Mouse (Mus musculus) Muller cell, postnatal 12 days (primary cell): ENCODE results near the gene Rcvrn.

ENCODE experiments used
- DNase-seq: peaks from one replicate; pipeline ENCODE4 v3.0.0-alpha.2; 2015; ENCODE audit errors: inconsistent ontology term

Rcvrn gene

DNA sequence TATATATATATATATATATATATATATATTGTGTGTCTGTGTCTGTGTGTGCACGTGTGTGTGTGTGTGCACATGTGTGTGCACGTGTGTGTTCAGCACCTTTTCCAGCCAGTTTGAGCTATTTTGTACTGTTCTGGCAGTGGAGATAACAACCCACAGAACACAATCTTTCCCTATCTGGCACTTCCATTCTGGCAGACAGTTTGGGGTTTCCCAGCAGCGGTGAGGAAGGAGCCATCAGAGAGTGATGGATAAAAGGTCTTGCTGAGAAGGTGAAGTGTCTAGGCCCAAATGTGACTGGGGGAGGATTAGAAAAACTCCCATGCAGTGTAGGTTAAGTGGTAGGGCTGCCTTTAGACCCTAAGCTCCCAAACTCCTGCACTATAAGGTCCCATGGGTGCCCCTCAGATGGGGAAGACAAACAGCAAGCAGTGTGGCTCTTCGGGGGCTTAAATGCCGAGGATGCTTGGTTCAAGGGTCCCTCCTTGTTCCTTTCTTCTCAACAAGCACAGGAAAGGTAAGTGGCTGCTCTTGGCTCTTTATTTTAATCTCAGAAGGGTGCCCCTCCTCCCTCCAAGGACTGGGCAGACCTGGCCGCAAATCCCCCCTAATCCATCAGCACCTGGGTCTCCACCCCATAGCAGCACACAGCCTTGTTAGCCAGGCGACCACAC lies at the start of gene Rcvrn:
TSS of gene Rcvrn (plus strand) at position 624 of the 674 bp plus-strand sequence.
- no peak for DNase-seq

GRCm38 (mm10) chr11:67647745-67648144 lies 47.4 kb upstream of the Rcvrn start:
- peak; percentile 71 for DNase-seq

GRCm38 (mm10) chr11:67648651-67649407 lies 46.3 kb upstream of the Rcvrn start:
- no peak for DNase-seq

GRCm38 (mm10) chr11:67649971-67650707 lies 45.0 kb upstream of the Rcvrn start:
- DNase-seq: no peak

- no peak for DNase-seq
These were observed 43.4 kb upstream of the Rcvrn start for GRCm38 (mm10) chr11:67651731-67652130.

GRCm38 (mm10) chr11:67652194-67652892 lies 42.8 kb upstream of the Rcvrn start:
- peak; percentile 40 for DNase-seq

GRCm38 (mm10) chr11:67652893-67653255 lies 42.3 kb upstream of the Rcvrn start:
- DNase-seq: no peak

- DNase-seq: no peak
These were observed 41.5 kb upstream of the Rcvrn start for GRCm38 (mm10) chr11:67653521-67654090.

GRCm38 (mm10) chr11:67654514-67654913 lies 40.6 kb upstream of the Rcvrn start:
- DNase-seq: no peak

GRCm38 (mm10) chr11:67655236-67655959 lies 39.7 kb upstream of the Rcvrn start:
- DNase-seq: peak; percentile 36

DNA sequence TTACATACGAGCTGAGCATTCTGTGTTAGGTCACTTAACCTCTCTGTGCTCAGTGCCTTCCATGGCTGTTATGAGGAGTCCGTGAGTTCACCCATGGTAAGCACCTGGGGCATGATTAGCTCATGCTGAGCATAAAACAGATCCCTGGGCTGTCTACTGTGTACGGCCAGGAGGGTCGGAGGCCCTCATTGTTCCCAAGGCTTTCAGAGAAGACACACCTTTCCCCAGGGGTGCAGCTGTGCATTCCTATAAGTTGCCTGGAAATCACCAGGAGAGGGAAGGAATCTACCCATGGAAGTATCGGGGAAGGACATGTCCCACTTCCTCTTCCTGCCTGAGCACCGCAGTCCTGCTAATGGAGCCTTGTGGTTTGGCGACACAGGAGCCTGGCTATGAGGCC lies 38.8 kb upstream of the Rcvrn start:
- DNase-seq: no peak

DNA sequence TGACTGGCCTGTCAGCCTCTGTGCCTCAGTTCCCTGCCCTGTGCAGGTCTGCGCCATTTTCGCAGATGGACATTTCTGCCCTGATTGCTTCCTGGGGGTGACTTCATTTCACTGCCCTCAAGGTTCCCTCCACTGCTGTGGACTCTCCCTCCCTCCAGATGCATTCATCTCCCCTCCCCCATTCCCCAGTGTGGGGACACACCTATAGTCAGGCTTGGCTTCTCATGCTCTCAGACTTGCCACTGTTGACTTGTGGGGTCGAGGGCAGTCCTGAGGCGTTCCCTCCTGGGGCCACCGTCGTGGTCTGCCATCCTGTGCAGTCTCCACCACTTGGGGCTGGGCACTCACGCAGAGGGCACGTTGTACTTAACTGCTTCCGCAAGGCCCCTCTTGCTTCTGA lies 38.3 kb upstream of the Rcvrn start:
- no peak for DNase-seq

- DNase-seq: no peak
These were observed 37.3 kb upstream of the Rcvrn start for GRCm38 (mm10) chr11:67657685-67658382.

GRCm38 (mm10) chr11:67661465-67661864 lies 33.7 kb upstream of the Rcvrn start:
- no peak for DNase-seq

DNA sequence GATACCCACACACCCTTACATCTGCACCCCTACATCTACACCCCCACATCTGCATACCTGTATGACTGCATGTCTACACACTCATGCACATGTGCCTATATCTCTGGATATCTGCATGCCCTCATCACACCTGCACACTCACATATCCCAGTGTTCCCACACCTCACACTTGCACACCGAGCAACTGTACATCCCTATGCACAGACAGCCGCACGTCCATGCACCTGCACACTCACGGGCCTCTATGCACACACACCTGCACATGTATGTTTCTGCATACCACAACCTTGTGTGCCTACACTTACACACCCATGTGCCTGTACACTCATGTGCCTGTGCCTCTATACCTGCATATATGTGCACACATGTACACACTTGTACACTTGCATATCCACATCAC lies 31.7 kb upstream of the Rcvrn start:
- DNase-seq: no peak

DNA sequence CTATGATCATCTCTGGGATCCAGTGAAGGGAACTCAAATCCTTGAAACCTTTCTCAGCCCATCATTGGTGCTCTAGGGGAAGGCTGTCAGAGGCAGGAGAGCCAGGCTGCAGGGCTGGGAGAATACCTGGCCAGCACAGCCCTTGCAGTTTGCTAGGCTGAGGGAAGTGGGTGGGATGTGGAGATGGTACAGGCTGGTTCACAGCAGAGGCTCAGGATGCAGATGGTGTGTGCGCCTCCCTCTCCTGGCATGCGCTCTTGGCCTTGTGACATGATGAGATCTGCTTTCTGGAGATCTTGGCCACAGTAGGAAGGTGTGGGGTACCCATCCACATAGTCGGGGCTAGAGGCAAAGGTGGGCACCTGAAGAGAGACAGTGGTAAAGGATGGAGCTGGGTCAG lies 30.9 kb upstream of the Rcvrn start:
- no peak for DNase-seq

DNA sequence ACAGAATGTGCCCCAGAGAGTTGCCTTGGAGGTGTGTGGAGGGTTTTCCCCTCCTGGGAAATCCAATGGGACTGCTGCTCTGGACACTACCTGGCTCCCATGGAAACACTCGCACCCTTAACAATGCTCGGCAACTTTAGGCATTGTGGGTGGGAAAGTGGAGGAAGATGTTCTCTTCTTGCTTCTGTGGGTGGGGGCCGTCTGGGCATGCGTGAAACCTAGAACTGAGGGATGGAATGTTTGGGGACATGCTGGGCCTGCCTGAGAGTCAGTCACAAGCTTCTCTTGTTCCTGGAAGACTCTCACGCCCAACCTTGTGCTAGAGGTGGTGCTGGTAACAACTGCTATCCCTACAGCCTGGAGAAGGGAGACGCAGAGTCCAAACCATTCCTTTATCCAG lies 30.2 kb upstream of the Rcvrn start:
- DNase-seq: no peak

DNA sequence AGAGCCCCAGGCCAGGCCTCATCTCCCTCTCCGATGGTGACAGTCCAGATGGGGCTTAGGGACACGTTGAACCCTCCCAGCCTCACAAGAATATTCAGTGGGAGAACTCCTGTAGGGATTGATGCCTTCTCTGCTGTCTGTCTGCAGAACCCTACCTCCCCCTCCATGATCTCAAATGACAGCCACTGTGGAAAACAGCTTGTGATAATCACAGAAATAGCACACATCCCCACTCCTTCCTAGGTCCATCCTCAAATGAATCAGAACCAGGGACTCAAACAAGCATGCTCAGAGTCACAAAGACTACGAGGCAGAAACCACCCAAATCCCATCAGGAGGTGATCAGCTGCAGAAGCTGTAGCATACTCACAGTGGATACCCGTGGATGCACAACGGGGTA lies 29.0 kb upstream of the Rcvrn start:
- no peak for DNase-seq

GRCm38 (mm10) chr11:67667531-67668332 lies 27.4 kb upstream of the Rcvrn start:
- DNase-seq: peak; percentile 40
